Mouse (Mus musculus) liver, embryonic 18 days (tissue): ENCODE data around the gene P3h3. TPM values are rescaled to one million over a fixed set of nuclear protein-coding genes. Genes with fewer than 3 reads are reported as not detected.

ENCODE experiments used
- polyA plus RNA-seq: library from polyadenylated mRNA; depleted of rRNA; stranded (reverse); fragments of >200 nt; gene quantifications from 2 replicates; pipeline ENCODE4 v1.2.3, GENCODE M21; 2012; rRNA removed

P3h3 gene
- 3.8 and 3.9 TPM in 2 replicates for polyA plus RNA-seq

GRCm38 (mm10) chr6:124856916-124857839, at the start of gene P3h3:
P3h3 (minus strand) TSS chr6:124857752.

GRCm38 (mm10) chr6:124887986-124888385, 30.4 kb upstream of the P3h3 start, which contains the start of gene Cd4:
Cd4 (minus strand) TSS chr6:124888221.

GRCm38 (mm10) chr6:124863658-124864298, 6.2 kb upstream of the P3h3 start, which contains the start of gene Gpr162:
Gpr162 (minus strand) TSS chr6:124863983.

GRCm38 (mm10) chr6:124840241-124841167, 17.0 kb downstream of the P3h3 start, which contains the start of gene Gnb3:
Gnb3 (minus strand) TSS chr6:124840275.

GRCm38 (mm10) chr6:124828868-124829798, 28.4 kb downstream of the P3h3 start, which contains the start of the genes Usp5 and Cdca3:
Usp5 (minus strand) TSS chr6:124829484.
Cdca3 (plus strand) TSS chr6:124829547.

GRCm38 (mm10) chr6:124813933-124814332, 43.6 kb downstream of the P3h3 start, which contains the start of gene Tpi1:
Tpi1 (minus strand) TSS chr6:124814296.

GRCm38 (mm10) chr6:124808358-124809012, 49.1 kb downstream of the P3h3 start, which contains the start of gene Spsb2:
Spsb2 (plus strand) TSS chr6:124808661.

Other genes starting within 250 kb of the P3h3 start
- gene C1s2, start 221.7 kb downstream of the P3h3 start, polyA plus RNA-seq = 0.01 TPM in 1 of 2 replicates, not detected in the other
- 144 and 183 TPM in 2 replicates for gene Lpcat3, start 194.7 kb downstream of the P3h3 start, polyA plus RNA-seq
- 72.1 and 82.3 TPM in 2 replicates for gene Emg1, start 145.6 kb downstream of the P3h3 start, polyA plus RNA-seq
- gene Phb2, start 145.4 kb downstream of the P3h3 start, polyA plus RNA-seq = 119 and 130 TPM in 2 replicates
- gene Ptpn6, start 119.0 kb downstream of the P3h3 start, polyA plus RNA-seq = 33.5 and 37.1 TPM in 2 replicates
- gene Grcc10, start 116.4 kb downstream of the P3h3 start, polyA plus RNA-seq = 75.8 and 79.2 TPM in 2 replicates
- gene Gm45234, start 101.7 kb downstream of the P3h3 start, polyA plus RNA-seq = not detected in 2 replicates
- 2.4 and 3.4 TPM in 2 replicates for gene Atn1, start 101.2 kb downstream of the P3h3 start, polyA plus RNA-seq
- 0.29 and 0.42 TPM in 2 replicates for gene Eno2, start 88.1 kb downstream of the P3h3 start, polyA plus RNA-seq
- gene Lrrc23, start 78.0 kb downstream of the P3h3 start, polyA plus RNA-seq = 0.05 and 0.06 TPM in 2 replicates
- 6.0 and 6.8 TPM in 2 replicates for gene Spsb2, start 49.1 kb downstream of the P3h3 start, polyA plus RNA-seq
- gene Tpi1, start 43.5 kb downstream of the P3h3 start, polyA plus RNA-seq = 397 and 428 TPM in 2 replicates
- gene Usp5, start 28.3 kb downstream of the P3h3 start, polyA plus RNA-seq = 23.8 and 25.3 TPM in 2 replicates
- 76.5 and 80.3 TPM in 2 replicates for gene Cdca3, start 28.2 kb downstream of the P3h3 start, polyA plus RNA-seq
- gene Gnb3, start 17.5 kb downstream of the P3h3 start, polyA plus RNA-seq = 0.02 and 0.03 TPM in 2 replicates
- 0.04 and 0.06 TPM in 2 replicates for gene Gpr162, start 6.2 kb upstream of the P3h3 start, polyA plus RNA-seq
- gene Cd4, start 30.5 kb upstream of the P3h3 start, polyA plus RNA-seq = 0.17 and 0.19 TPM in 2 replicates
- 0.14 and 0.20 TPM in 2 replicates for gene Lag3, start 54.0 kb upstream of the P3h3 start, polyA plus RNA-seq
- 162 TPM in 2 replicates for gene Ptms, start 62.4 kb upstream of the P3h3 start, polyA plus RNA-seq
- gene Mlf2, start 73.6 kb upstream of the P3h3 start, polyA plus RNA-seq = 101 and 113 TPM in 2 replicates
- 58.9 and 63.0 TPM in 2 replicates for gene Cops7a, start 107.8 kb upstream of the P3h3 start, polyA plus RNA-seq
- gene Pianp, start 138.9 kb upstream of the P3h3 start, polyA plus RNA-seq = 0.04 and 0.06 TPM in 2 replicates
- 18.4 and 20.2 TPM in 2 replicates for gene Zfp384, start 151.4 kb upstream of the P3h3 start, polyA plus RNA-seq
- 22.3 and 26.4 TPM in 2 replicates for gene Ing4, start 182.0 kb upstream of the P3h3 start, polyA plus RNA-seq
- 3.3 and 4.0 TPM in 2 replicates for gene Acrbp, start 191.9 kb upstream of the P3h3 start, polyA plus RNA-seq
- 1.1 and 1.4 TPM in 2 replicates for gene Lpar5, start 210.2 kb upstream of the P3h3 start, polyA plus RNA-seq
- 17.0 and 20.2 TPM in 2 replicates for gene Chd4, start 238.2 kb upstream of the P3h3 start, polyA plus RNA-seq